Mouse (Mus musculus): ENCODE results near the gene Prkab1.

GRCm38 (mm10) chr5:115997376-115997775 lies 26.9 kb downstream of the Prkab1 start:
- TF ChIP-seq CTCF (conservative IDR thresholded peaks at IDR 0.05; ENCODE audit: insufficient read depth, insufficient read length, low read depth, low read length) (no peak), POLR2A (IDR thresholded peaks at IDR 0.05; ENCODE audit: low read depth, low read length) (no peak)

Data from kidney, adult 2 months (tissue).